Mouse (Mus musculus): ENCODE measurements around the gene Agpat4.
"Not testable (repeated sequence)": the region's sequence is repeated elsewhere in the genome, so short reads cannot be mapped to it uniquely, and the experiment has no call there.

Gene Agpat4

DNA sequence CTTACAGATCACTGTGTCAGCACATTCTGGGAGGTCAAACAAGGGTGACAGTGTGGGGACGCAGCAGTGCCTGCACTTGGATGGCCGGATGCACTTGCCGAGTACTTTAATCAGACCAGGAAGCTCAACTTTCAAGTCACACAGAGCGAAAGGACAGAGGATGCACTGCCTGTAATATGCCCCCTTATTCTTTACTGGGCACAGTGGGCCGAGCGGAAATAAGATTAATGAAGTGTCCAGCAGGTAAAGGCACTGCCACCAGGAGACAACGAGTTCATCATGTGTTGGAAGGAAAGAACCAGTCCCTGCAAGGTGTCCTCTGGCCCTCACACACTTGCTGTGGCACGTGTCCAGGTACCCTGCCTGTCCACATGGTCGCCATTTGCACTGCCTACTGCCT, 105.6 kb downstream of the Agpat4 start:
- in situ Hi-C loops (cut with MboI, MseI): no loop called here

- in situ Hi-C loops (cut with MboI, MseI): not testable (repeated sequence)
These were observed 106.0 kb downstream of the Agpat4 start for GRCm38 (mm10) chr17:12224551-12224950.

GRCm38 (mm10) chr17:12225227-12225626, 106.7 kb downstream of the Agpat4 start:
- in situ Hi-C loops (cut with MboI, MseI): loop anchor here in 1 of 2 experiments (5.0 kb wide), 1 partner anchor 147 kb away; no protein-coding TSS in a partner anchor

DNA sequence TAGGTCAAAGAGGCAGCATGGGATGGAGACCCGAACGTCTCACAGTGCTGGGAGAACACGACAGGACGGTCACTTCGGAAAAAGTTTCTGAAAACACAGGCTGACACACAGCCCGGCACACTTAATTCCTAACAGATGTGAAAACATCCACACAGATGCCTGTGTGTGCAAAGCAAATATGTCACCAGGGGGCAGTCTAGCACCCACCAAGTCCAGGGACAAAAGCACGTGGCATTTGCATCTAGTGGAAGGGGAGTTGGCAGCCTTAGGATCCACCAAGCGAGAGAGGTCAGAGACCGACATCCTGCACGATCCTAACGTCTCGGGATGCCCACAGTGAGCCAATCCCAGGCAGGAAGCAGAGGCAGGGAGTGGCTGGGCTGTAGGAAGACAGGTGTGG, 108.0 kb downstream of the Agpat4 start:
- in situ Hi-C loops (cut with MboI, MseI): loop anchor here in 1 of 2 experiments (5.0 kb wide), 1 partner anchor 146 kb away; no protein-coding TSS in a partner anchor

GRCm38 (mm10) chr17:12228001-12228400, 109.5 kb downstream of the Agpat4 start:
- in situ Hi-C loops (cut with MboI, MseI): loop anchor here in 1 of 2 experiments (5.0 kb wide), 1 partner anchor 144 kb away; no protein-coding TSS in a partner anchor

DNA sequence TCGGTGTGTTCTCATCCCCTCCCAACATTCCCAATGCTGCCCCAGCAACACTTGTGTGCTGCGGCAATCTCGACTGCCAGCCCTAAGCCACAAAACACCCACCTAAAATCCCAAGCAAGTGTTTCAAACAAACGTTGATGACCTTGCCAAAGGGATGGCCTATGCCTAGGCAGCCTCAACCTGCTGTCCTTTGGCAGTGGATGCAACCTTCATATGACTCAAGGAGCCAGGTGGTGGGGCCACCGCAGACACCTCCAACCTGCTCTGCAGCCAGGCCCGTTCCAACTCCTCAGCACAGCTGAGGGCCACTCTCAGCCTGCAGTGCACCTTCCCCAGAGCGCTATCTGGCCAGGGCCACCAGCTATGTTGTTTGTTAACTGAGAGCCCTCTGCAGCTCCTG, 110.0 kb downstream of the Agpat4 start:
- in situ Hi-C loops (cut with MboI, MseI): loop anchor here in 1 of 2 experiments (5.0 kb wide), 1 partner anchor 144 kb away; no protein-coding TSS in a partner anchor

DNA sequence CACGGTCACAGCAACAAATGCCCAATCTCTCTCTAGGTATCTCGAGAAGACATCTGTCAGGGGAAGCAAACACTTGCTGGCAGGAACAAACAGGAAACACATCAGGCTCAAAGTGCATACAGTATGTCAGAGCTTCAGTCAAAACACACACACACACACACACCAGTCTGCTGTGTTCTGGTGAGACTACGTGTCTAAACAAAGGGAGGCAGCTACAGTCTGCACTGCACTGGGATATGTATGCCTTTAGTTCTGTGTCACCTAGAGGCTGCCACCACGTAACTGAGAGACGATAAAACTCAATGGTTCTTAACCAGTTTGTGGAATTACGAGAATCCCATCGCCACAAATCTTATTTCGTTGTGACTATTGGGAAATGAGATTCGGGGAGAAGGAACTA, 111.3 kb downstream of the Agpat4 start:
- in situ Hi-C loops (cut with MboI, MseI): loop anchor here in 1 of 2 experiments (5.0 kb wide), 1 partner anchor 143 kb away; no protein-coding TSS in a partner anchor

DNA sequence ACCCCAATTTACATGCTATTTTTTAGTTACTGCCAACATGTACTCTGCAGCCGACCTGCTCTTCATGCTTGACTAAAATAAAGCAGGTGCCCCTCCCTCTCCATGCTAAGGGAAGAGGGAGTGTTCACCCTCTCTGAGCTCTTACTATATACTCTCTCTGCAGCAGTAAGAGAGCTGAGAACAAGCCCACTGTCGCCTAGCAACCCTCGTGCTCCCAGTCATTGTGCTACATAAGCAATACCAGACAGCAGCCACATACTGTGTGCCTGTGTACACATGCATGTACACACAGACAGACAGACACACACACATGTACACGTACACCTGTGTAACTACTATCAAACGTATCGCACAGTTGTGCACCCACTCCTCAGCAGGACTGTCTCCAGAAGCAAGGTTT, 111.7 kb downstream of the Agpat4 start:
- in situ Hi-C loops (cut with MboI, MseI): no loop called here

- in situ Hi-C loops (cut with MboI, MseI): no loop called here
These were observed 112.6 kb downstream of the Agpat4 start for GRCm38 (mm10) chr17:12231087-12231486.

GRCm38 (mm10) chr17:12232724-12233123, 114.2 kb downstream of the Agpat4 start:
- in situ Hi-C loops (cut with MboI, MseI): no loop called here

DNA sequence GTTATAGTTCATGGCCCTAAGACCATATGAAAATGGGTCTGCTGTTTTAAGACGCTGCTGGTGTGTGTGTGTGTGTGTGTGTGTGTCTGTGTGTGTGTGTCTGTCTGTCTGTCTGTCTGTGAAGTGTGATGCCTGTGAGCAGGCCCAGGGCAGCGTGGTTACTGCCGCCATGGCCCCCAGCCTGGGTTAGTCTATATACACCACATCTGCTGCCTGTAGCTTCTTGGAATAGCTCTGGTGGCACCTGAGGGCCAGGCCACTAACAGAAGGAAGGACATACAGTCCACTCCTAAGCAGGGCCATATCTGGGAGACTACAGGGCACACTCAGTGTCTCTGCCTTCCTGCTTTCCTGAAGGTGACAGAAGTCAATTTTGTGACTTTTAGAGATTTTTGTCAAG, 122.2 kb downstream of the Agpat4 start:
- in situ Hi-C loops (cut with MboI, MseI): no loop called here

DNA sequence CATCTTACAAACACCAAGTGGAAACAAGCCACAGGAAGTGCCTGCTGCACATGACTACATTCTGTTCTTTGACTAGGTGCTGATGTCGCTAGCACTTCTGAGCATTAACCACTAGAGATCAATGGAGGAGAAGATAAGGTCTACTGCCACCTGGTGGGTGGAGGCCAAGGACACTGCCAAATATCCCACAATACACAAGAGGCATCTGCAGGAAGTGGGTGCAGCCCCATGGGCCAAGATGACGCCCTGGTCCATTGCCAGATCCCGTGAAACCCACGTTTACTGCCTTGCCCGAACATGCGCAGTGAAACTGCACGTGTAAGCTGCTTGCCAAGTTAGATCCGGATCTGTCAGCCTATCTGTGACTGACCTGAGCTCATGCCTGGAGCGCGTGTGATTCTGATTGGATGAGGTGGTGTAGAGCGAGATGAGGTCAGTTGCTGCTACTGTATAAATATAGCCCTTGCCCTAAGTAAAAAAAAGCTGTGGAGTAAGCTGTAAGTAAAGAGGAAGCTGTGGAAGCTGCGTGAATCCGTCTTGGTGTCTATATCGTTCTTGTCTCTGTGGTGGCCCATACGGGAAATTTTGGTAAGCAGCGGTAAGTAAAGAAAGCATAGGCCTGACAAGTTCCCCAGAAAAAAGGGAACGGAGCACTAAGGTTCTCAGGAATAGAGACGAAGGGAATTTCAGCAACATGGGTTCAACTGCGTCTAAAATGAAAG, 131.4 kb downstream of the Agpat4 start:
- in situ Hi-C loops (cut with MboI, MseI): no loop called here

DNA sequence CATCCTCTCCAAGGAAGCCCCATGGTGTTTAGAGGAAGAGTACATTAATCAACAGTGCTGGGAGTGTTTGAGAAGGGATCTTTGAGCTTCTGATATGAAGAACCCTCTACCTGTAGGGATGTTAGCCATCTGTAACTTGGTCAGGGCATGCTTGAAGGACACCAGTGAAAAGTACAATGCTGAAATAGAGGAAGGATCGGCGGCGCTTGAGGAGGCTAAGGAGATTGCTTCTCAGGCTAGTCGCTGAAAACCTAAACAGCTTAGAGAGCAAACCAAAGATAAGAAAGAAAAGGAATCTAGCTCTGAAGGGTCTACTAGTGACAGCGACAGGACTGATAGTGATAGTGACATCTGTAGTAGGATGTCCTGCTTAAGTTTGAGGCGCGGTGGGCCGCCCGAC, 132.1 kb downstream of the Agpat4 start:
- in situ Hi-C loops (cut with MboI, MseI): no loop called here

GRCm38 (mm10) chr17:12256142-12256541, 137.6 kb downstream of the Agpat4 start:
- in situ Hi-C loops (cut with MboI, MseI): no loop called here

GRCm38 (mm10) chr17:12258517-12258916, 140.0 kb downstream of the Agpat4 start:
- in situ Hi-C loops (cut with MboI, MseI): no loop called here

DNA sequence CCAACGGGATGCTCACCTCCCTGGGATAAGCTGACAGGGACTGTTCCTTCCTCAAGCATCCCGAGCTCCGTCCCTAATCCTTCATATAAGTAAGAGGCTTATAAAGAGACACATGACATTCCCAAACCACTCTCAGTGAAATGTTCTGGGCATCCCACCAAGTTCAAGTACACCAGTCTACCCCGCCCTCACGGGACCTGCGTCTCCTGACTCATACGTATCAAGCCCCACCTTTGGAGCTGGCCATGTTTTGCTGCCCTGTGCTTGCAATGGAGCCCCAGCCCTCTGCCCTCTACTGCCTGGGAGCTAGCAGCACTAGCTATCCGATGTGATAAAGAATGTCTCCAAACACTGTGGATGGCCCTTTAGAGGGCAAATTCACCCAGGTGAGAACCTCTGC, 141.5 kb downstream of the Agpat4 start:
- in situ Hi-C loops (cut with MboI, MseI): loop anchor here in 1 of 2 experiments (10.0 kb wide), 1 partner anchor 565 kb away; no protein-coding TSS in a partner anchor

DNA sequence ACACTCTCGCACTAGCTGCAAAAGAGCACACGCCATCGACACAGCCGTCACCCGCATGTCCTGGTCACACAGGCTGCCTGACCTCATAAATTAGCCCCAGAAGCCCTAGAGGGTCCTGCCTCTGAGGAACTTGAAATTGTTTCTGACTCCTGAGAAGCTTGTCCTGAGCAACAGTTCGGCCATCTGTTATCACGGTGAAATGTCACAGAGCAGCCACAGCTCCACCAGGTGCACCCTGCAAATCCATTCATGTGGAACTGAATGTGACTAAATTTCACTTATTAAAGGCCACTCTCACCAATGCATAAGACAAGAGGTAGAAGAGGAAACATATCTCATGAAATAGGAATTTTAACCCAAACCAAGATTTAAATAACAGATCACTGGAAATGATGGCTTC, 142.9 kb downstream of the Agpat4 start:
- in situ Hi-C loops (cut with MboI, MseI): loop anchor here in 1 of 2 experiments (10.0 kb wide), 1 partner anchor 567 kb away; no protein-coding TSS in a partner anchor

DNA sequence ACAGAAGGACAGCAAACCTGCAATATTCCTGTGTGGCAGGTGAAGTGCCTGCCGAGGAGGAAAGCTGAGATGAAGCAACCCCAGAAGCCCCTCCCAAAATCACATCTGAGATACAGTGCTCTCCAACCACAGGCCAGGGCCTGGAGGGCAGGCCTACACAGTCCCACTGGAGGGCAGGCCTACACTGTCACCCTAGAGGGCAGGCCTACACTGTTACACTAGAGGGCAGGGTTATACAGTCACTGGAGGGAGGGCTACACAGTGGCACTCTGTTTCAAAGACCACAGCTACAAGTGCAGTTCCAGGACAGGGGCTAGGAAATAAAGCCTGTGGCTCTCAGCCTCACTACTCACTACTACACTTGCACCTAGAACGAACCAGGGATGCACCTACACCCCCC, 143.4 kb downstream of the Agpat4 start:
- in situ Hi-C loops (cut with MboI, MseI): loop anchor here in 1 of 2 experiments (10.0 kb wide), 1 partner anchor 567 kb away; no protein-coding TSS in a partner anchor

DNA sequence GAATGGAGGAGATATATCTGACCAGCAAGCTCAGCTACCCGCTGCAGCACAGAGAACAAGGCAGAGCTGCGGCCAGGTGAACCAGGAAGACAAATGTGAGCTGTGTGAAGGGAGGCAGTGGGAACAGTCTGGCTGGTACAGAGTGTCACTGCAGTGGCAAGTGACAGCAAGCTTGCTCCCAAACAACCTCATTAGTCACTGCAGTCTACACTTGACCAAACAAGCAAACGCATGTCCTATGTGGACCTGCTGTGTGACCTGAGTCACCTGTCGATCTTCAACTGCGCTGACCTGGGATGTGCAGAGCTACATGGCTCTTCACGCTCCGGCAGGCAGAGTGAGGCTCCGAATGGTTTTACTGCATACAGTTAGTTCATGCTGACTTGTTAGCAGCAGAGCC, 144.3 kb downstream of the Agpat4 start:
- in situ Hi-C loops (cut with MboI, MseI): loop anchor here in 1 of 2 experiments (10.0 kb wide), 1 partner anchor 568 kb away; no protein-coding TSS in a partner anchor

- in situ Hi-C loops (cut with MboI, MseI): loop anchor here in 1 of 2 experiments (10.0 kb wide), 1 partner anchor 569 kb away; no protein-coding TSS in a partner anchor
These were observed 145.3 kb downstream of the Agpat4 start for GRCm38 (mm10) chr17:12263787-12264186.

- in situ Hi-C loops (cut with MboI, MseI): loop anchor here in 1 of 2 experiments (10.0 kb wide), 1 partner anchor 569 kb away; no protein-coding TSS in a partner anchor
These were observed 145.8 kb downstream of the Agpat4 start for GRCm38 (mm10) chr17:12264293-12264692.
